Comparison of ENCODE assay signal across 8 mouse cellular contexts in the genomic region with DNA sequence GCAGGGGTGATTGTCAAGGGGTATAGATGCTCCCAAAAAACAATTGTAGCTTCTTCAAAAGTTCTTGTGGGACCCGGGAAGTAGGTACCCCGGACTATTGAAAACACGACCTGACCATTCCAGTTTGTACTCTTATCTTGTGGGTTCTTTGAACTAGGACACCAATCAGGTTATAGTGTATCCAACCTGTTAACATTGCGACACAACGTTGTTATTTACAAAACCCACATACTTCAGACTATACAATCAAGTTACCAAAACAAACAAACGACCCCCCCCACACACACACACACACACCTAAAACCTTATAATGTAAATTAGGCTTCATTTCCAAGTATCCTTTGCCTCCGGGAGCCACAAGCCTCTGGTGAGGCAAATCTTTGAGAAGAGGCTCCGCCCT. TPM values are rescaled to one million over a fixed set of nuclear protein-coding genes. Genes with fewer than 3 reads are reported as not detected.
DNase-seq lines count a peak whose midpoint lies in the region; ATAC-seq lines count a peak whose summit lies in the region.

No protein-coding gene starts in this region.

- peaks cover 27% of the 10 kb centered on the region for H3K36me3 ChIP-seq in heart, embryonic 14.5 days (ENCODE audit: control insufficient read depth, insufficient read depth, low read length)
- H3K36me3 ChIP-seq in hindbrain, embryonic 15.5 days: peaks cover 22% of the 10 kb centered on the region
- H3K36me3 ChIP-seq in midbrain, embryonic 11.5 days (ENCODE audit: control insufficient read depth, insufficient read depth, low read length): peaks cover 16% of the 10 kb centered on the region

- no peaks in the 10 kb centered on the region for H3K27me3 ChIP-seq in heart, embryonic 14.5 days (ENCODE audit: control insufficient read depth, insufficient read depth, low read length)
- no peaks in the 10 kb centered on the region for H3K27me3 ChIP-seq in hindbrain, embryonic 15.5 days
- H3K27me3 ChIP-seq in midbrain, embryonic 11.5 days (ENCODE audit: control insufficient read depth, insufficient read depth, low read length): no peaks in the 10 kb centered on the region; the same call in 1 of the 2 replicates

- H3K4me3 ChIP-seq in heart, embryonic 14.5 days (ENCODE audit: control insufficient read depth in 1 of 2, insufficient read depth in 1 of 2, low read depth in 1 of 2, low read length in 2 of 2): peak overlapping the region; percentile 25 to 73; a peak in 3 of 4 replicates
- peak overlapping the region; percentile 47 for H3K4me3 ChIP-seq in brown adipose tissue, adult 24 weeks (ENCODE audit: insufficient read depth, low read depth, low read length)
- peak overlapping the region; percentile 75 for H3K4me3 ChIP-seq in hindbrain, embryonic 15.5 days
- peak overlapping the region; percentile 81 for H3K4me3 ChIP-seq in midbrain, embryonic 11.5 days (ENCODE audit: low read depth, low read length)

- no peak overlapping the region for H3K27ac ChIP-seq in heart, embryonic 14.5 days (replicated peaks in 1 of 2; ENCODE audit: control insufficient read depth in 1 of 2, insufficient read depth in 1 of 2, low read depth in 2 of 2, low read length in 2 of 2)
- no peak overlapping the region for H3K27ac ChIP-seq in brown adipose tissue, adult 24 weeks (replicated peaks; ENCODE audit: low read depth, low read length)
- no peak overlapping the region for H3K27ac ChIP-seq in hindbrain, embryonic 15.5 days (replicated peaks)
- no peak overlapping the region for H3K27ac ChIP-seq in midbrain, embryonic 11.5 days (ENCODE audit: low read depth, low read length)

- no peak for DNase-seq in heart, postnatal 4 days
- no peak for DNase-seq in midbrain, embryonic 11.5 days (ENCODE audit: low spot score, missing footprints)
- DNase-seq in adrenal gland, postnatal 14 days: no peak
- DNase-seq in adrenal gland, postnatal 36 days: no peak
- DNase-seq in yolk sac, embryonic 10.5 days (ENCODE audit: low spot score): no peak

- H3K4me2 ChIP-seq in heart, embryonic 14.5 days (ENCODE audit: low read length): peak overlapping the region; percentile 64
- peak overlapping the region; percentile 93 for H3K4me2 ChIP-seq in hindbrain, embryonic 15.5 days
- peak overlapping the region; percentile 43 for H3K4me2 ChIP-seq in midbrain, embryonic 11.5 days

- ATAC-seq in heart, embryonic 14.5 days (ENCODE audit: insufficient number of reproducible peaks, insufficient read depth, low FRiP score, low read depth): no peak
- peak; percentile 9; the same call in 1 of the 2 replicates for ATAC-seq in hindbrain, embryonic 15.5 days (ENCODE audit: low FRiP score, low read depth)
- no peak; the same call in 1 of the 2 replicates for ATAC-seq in midbrain, embryonic 11.5 days (ENCODE audit: low FRiP score)

- H3K9ac ChIP-seq in heart, embryonic 14.5 days (ENCODE audit: low read length): peak overlapping the region; percentile 66
- 0 out of 2 replicates have a peak overlapping the region, but pooled peaks have one; percentile 35 for H3K9ac ChIP-seq in hindbrain, embryonic 15.5 days
- peak overlapping the region; percentile 44; the same call in 1 of the 2 replicates for H3K9ac ChIP-seq in midbrain, embryonic 11.5 days (ENCODE audit: low read length)

- peaks cover 2 to 13% of the 10 kb centered on the region in 2 experiments; a peak in 3 of 4 replicates for H3K4me1 ChIP-seq in heart, embryonic 14.5 days (ENCODE audit: control insufficient read depth in 2 of 2, insufficient read depth in 2 of 2, low read length in 2 of 2)
- H3K4me1 ChIP-seq in brown adipose tissue, adult 24 weeks (ENCODE audit: control insufficient read depth, insufficient read depth, insufficient read length, low read length): no peaks in the 10 kb centered on the region; the same call in 1 of the 2 replicates
- H3K4me1 ChIP-seq in hindbrain, embryonic 15.5 days (replicated peaks): peaks cover 25% of the 10 kb centered on the region
- H3K4me1 ChIP-seq in midbrain, embryonic 11.5 days (ENCODE audit: control insufficient read depth, insufficient read depth, low read length): peaks cover 12% of the 10 kb centered on the region

- H3K9me3 ChIP-seq in heart, embryonic 14.5 days (ENCODE audit: control insufficient read depth, low read length): no peaks in the 10 kb centered on the region
- H3K9me3 ChIP-seq in hindbrain, embryonic 15.5 days: no peaks in the 10 kb centered on the region
- H3K9me3 ChIP-seq in midbrain, embryonic 11.5 days (ENCODE audit: control insufficient read depth, low read length): no peaks in the 10 kb centered on the region

- WGBS in heart, embryonic 14.5 days: 5% methylated on average over 8 of the region's 8 CpGs
- 8% methylated on average over 8 of the region's 8 CpGs for WGBS in hindbrain, embryonic 15.5 days
- 10% methylated on average over 8 of the region's 8 CpGs for WGBS in midbrain, embryonic 11.5 days

RNA-seq across cellular contexts. Expression of a gene that starts 0.4 kb away (rescaled TPM):
- polyA plus RNA-seq in heart, embryonic 14.5 days (2014; fragmentation: Nextera tagmentation; extraction: Ambion mirVana): 625 and 657 TPM in 2 replicates
- 100 to 1,000 TPM; 296 TPM for total RNA-seq in heart, postnatal 4 days (2021)
- 221 and 229 TPM in 2 replicates for polyA plus RNA-seq in brown adipose tissue, adult 24 weeks (2012; ENCODE audit: insufficient read depth, insufficient read length, missing spikeins)
- polyA plus RNA-seq in hindbrain, embryonic 15.5 days (2015; fragmentation: Nextera tagmentation; extraction: Ambion mirVana): 763 and 792 TPM in 2 replicates
- 826 and 909 TPM in 2 replicates for polyA plus RNA-seq in midbrain, embryonic 11.5 days (2014; fragmentation: Nextera tagmentation; extraction: Ambion mirVana)
- total RNA-seq in adrenal gland, postnatal 14 days (2021): 233 and 258 TPM in 2 replicates
- 100 to 1,000 TPM; 282 to 297 TPM for total RNA-seq in adrenal gland, postnatal 36 days (2021)

RNA-seq across cellular contexts. Expression of a gene that starts 5.8 kb away (rescaled TPM):
- 0.27 and 0.49 TPM in 2 replicates for polyA plus RNA-seq in heart, embryonic 14.5 days (2014; fragmentation: Nextera tagmentation; extraction: Ambion mirVana)
- not detected for total RNA-seq in heart, postnatal 4 days (2021)
- not detected in 2 replicates for polyA plus RNA-seq in brown adipose tissue, adult 24 weeks (2012; ENCODE audit: insufficient read depth, insufficient read length, missing spikeins)
- 0.21 and 0.26 TPM in 2 replicates for polyA plus RNA-seq in hindbrain, embryonic 15.5 days (2015; fragmentation: Nextera tagmentation; extraction: Ambion mirVana)
- polyA plus RNA-seq in midbrain, embryonic 11.5 days (2014; fragmentation: Nextera tagmentation; extraction: Ambion mirVana): 0.18 and 0.22 TPM in 2 replicates
- 0.45 and 7.9 TPM in 2 replicates for total RNA-seq in adrenal gland, postnatal 14 days (2021)
- not detected for total RNA-seq in adrenal gland, postnatal 36 days (2021)

RNA-seq across cellular contexts. Expression of a gene that starts 8.0 kb away (rescaled TPM):
- not detected in 2 replicates for polyA plus RNA-seq in heart, embryonic 14.5 days (2014; fragmentation: Nextera tagmentation; extraction: Ambion mirVana)
- not detected for total RNA-seq in heart, postnatal 4 days (2021)
- not detected in 2 replicates for polyA plus RNA-seq in brown adipose tissue, adult 24 weeks (2012; ENCODE audit: insufficient read depth, insufficient read length, missing spikeins)
- not detected in 2 replicates for polyA plus RNA-seq in hindbrain, embryonic 15.5 days (2015; fragmentation: Nextera tagmentation; extraction: Ambion mirVana)
- polyA plus RNA-seq in midbrain, embryonic 11.5 days (2014; fragmentation: Nextera tagmentation; extraction: Ambion mirVana): not detected in 2 replicates
- total RNA-seq in adrenal gland, postnatal 14 days (2021): not detected in 2 replicates
- total RNA-seq in adrenal gland, postnatal 36 days (2021): not detected

RNA-seq across cellular contexts. Expression of a gene that starts 10.4 kb away (rescaled TPM):
- 0.32 and 0.43 TPM in 2 replicates for polyA plus RNA-seq in heart, embryonic 14.5 days (2014; fragmentation: Nextera tagmentation; extraction: Ambion mirVana)
- total RNA-seq in heart, postnatal 4 days (2021): under 1 TPM in 1 of 2 experiments, not detected in 1; 0.43 TPM
- polyA plus RNA-seq in brown adipose tissue, adult 24 weeks (2012; ENCODE audit: insufficient read depth, insufficient read length, missing spikeins): not detected in 2 replicates
- 0.42 TPM in 1 of 2 replicates, not detected in the other for polyA plus RNA-seq in hindbrain, embryonic 15.5 days (2015; fragmentation: Nextera tagmentation; extraction: Ambion mirVana)
- polyA plus RNA-seq in midbrain, embryonic 11.5 days (2014; fragmentation: Nextera tagmentation; extraction: Ambion mirVana): 0.42 TPM in 1 of 2 replicates, not detected in the other
- total RNA-seq in adrenal gland, postnatal 14 days (2021): not detected in 2 replicates
- under 1 TPM in 1 of 2 experiments, not detected in 1; 0.66 TPM for total RNA-seq in adrenal gland, postnatal 36 days (2021)

RNA-seq across cellular contexts. Expression of a gene that starts 15.1 kb away (rescaled TPM):
- polyA plus RNA-seq in heart, embryonic 14.5 days (2014; fragmentation: Nextera tagmentation; extraction: Ambion mirVana): 11.1 and 11.7 TPM in 2 replicates
- total RNA-seq in heart, postnatal 4 days (2021): 1 to 10 TPM; 8.3 to 9.3 TPM
- 2.2 and 5.9 TPM in 2 replicates for polyA plus RNA-seq in brown adipose tissue, adult 24 weeks (2012; ENCODE audit: insufficient read depth, insufficient read length, missing spikeins)
- polyA plus RNA-seq in hindbrain, embryonic 15.5 days (2015; fragmentation: Nextera tagmentation; extraction: Ambion mirVana): 17.3 and 20.4 TPM in 2 replicates
- polyA plus RNA-seq in midbrain, embryonic 11.5 days (2014; fragmentation: Nextera tagmentation; extraction: Ambion mirVana): 3.5 and 4.0 TPM in 2 replicates
- total RNA-seq in adrenal gland, postnatal 14 days (2021): 8.5 and 10.9 TPM in 2 replicates
- 1 to 10 TPM; 8.1 to 8.6 TPM for total RNA-seq in adrenal gland, postnatal 36 days (2021)

Comparison
In these comparisons a context has a peak if more than half of its experiments do, and no peak if none do; other contexts are left out.
1. H3K4me2 ChIP-seq: peak in every context shown above with its lines; median percentile 93 in hindbrain, embryonic 15.5 days; 64 in heart, embryonic 14.5 days; 43 in midbrain, embryonic 11.5 days.